Mouse (Mus musculus) spleen, postnatal 14 days (tissue): Measurements from ENCODE around the gene Bend7.

Experiments used
- DNase-seq, 2 experiments: peaks; one replicate each; pipeline ENCODE4 v3.0.0; 2021 to 2022; ENCODE audit warnings: low spot score in 2 of 2

The Bend7 gene

GRCm38 (mm10) chr2:4782809-4783641 is 65.4 kb downstream of the Bend7 start:
- DNase-seq = no peak

GRCm38 (mm10) chr2:4784012-4784411 is 66.4 kb downstream of the Bend7 start:
- DNase-seq = no peak

- DNase-seq = no peak
Observed at GRCm38 (mm10) chr2:4785016-4785415, 67.4 kb downstream of the Bend7 start.

- DNase-seq = no peak
Observed at GRCm38 (mm10) chr2:4787223-4787622, 69.6 kb downstream of the Bend7 start.

DNA sequence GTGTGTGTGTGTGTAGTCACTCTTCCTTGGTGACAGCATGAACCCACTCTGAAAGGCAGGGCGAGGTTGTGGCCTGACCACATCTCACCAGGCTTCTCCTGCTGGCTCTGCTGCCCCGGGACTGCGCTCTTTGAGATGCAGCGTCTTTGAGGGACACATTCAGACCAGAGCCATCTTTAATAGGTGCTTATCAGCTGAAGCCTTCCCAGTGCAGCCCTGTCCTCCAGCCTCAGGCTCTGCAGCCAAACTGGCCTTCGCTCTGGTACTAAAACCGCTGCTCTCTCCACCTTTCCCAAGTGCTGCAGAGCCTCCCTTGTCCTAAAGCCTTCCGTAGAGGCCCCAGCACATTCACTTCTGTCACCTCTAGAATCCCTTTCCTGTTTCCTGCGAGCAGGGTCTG is 74.0 kb downstream of the Bend7 start:
- DNase-seq = no peak

- DNase-seq = no peak
Observed at GRCm38 (mm10) chr2:4792554-4792953, 74.9 kb downstream of the Bend7 start.

DNA sequence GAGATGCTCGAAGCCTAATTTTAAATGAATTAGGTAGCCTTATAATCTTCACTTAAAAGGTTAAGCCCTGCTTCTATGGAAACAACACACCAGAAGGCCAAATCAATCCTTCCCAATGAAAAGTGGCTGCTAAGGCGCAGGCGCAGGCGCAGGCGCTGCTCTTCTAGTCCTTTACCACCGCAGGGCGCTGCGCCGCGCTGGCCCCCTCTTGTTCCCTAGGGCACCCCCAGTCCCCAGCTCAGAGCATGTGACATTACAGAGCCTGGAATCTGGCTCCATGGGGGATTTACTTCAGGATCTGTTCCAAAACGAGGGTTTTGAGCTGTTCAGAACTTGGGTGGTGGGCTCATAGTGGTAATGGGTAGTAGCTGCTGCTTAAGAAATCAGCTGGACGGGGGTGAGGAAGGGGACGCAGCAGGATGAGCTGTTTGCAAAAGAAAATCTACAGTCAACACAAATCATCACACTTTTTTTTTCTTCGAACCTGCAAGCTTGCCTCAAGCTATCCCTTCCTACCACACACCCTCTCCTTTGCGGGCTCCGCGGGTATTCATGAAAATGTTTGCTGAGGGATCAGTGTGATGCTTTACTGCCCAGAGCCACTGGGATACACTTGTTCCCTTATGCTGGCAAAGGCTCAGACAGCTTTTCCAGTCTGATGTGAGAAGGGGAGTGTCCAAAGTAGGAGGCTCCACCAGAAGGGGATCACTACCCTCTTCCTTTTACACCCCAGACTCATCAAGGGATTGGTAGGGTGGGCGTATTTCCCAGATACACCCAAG is 85.0 kb downstream of the Bend7 start:
- DNase-seq = no peak

DNA sequence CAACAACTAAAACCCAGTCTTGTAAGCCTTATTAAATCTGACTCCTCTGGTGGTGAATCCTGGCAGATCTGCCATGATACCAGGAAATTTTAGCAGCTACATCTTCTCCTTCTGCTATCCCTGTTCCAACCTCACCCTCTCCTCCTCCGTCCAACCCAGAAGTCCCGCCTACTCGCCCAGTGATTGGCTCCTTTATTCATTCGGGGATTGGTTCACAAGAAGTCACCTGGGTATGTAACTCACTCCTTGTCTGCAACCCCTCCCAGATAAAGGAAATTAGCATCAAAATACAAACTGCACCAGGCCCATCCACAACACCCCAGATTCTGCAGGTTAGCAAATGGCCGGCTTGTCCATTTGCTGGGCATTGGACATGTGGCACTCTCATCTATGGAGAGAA is 98.7 kb downstream of the Bend7 start:
- DNase-seq = no peak

- DNase-seq = no peak
Observed at GRCm38 (mm10) chr2:4817678-4818077, 100.0 kb downstream of the Bend7 start.

GRCm38 (mm10) chr2:4820230-4820629 is 102.6 kb downstream of the Bend7 start:
- no peak for DNase-seq

- DNase-seq = no peak
Observed at GRCm38 (mm10) chr2:4824067-4824466, 106.4 kb downstream of the Bend7 start.

- no peak for DNase-seq
Observed at GRCm38 (mm10) chr2:4828032-4828431, 110.4 kb downstream of the Bend7 start.

DNA sequence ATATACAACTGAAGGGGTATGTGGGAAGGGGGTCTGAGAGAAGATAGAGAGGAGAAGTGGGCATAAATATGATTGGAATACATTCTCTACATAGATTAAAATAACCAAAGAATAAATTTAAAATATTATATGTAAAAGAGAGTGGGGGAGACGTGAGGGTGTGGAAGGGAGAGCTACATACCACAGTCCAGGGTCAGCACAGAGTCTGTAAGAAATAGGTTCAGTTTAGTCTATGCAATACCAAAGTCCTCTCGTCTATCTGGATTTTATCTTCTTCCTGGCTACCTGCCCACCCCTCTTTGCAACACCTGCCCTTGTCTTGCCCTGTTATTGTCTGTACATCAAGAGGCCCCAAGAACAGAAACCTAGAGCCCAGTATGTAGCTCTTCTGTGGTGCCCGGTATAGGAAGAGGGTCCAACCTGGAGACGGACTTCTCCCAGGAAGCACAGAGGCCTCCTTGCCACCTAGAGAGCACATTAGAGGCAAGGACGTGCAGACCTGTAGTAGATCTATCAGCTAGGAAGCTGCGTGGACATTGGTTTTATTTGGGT is 110.9 kb downstream of the Bend7 start:
- DNase-seq = no peak

GRCm38 (mm10) chr2:4829007-4829406 is 111.4 kb downstream of the Bend7 start:
- no peak for DNase-seq

- no peak for DNase-seq
Observed at GRCm38 (mm10) chr2:4829489-4830065, 111.9 kb downstream of the Bend7 start.

GRCm38 (mm10) chr2:4831493-4831892 is 113.9 kb downstream of the Bend7 start:
- DNase-seq = no peak

- DNase-seq = no peak
Observed at GRCm38 (mm10) chr2:4832166-4832565, 114.5 kb downstream of the Bend7 start.

GRCm38 (mm10) chr2:4849449-4849848 is 131.8 kb downstream of the Bend7 start:
- no peak for DNase-seq
